Mouse (Mus musculus): ENCODE data around the gene Nedd4.

Nedd4 gene

GRCm38 (mm10) chr9:72721221-72721620 lies 59.1 kb downstream of the Nedd4 start:
- no peak for DNase-seq (ENCODE audit: low read depth, low spot score)

- no peak for DNase-seq (ENCODE audit: low read depth, low spot score)
These were observed 60.5 kb downstream of the Nedd4 start for GRCm38 (mm10) chr9:72722622-72723021.

- no peak for DNase-seq (ENCODE audit: low read depth, low spot score)
These were observed 62.5 kb downstream of the Nedd4 start for GRCm38 (mm10) chr9:72724491-72725221.

GRCm38 (mm10) chr9:72733966-72734365 lies 71.8 kb downstream of the Nedd4 start:
- DNase-seq (ENCODE audit: low read depth, low spot score) = peak; percentile 46

- DNase-seq (ENCODE audit: low read depth, low spot score) = peak; percentile 56
These were observed 73.8 kb downstream of the Nedd4 start for GRCm38 (mm10) chr9:72735822-72736410.

GRCm38 (mm10) chr9:72741206-72741605 lies 79.1 kb downstream of the Nedd4 start:
- DNase-seq (ENCODE audit: low read depth, low spot score) = no peak

- DNase-seq (ENCODE audit: low read depth, low spot score) = no peak
These were observed 84.1 kb downstream of the Nedd4 start for GRCm38 (mm10) chr9:72746278-72746677.

GRCm38 (mm10) chr9:72750272-72750671 lies 88.1 kb downstream of the Nedd4 start:
- DNase-seq (ENCODE audit: low read depth, low spot score) = no peak

GRCm38 (mm10) chr9:72752656-72753055 lies 90.5 kb downstream of the Nedd4 start:
- no peak for DNase-seq (ENCODE audit: low read depth, low spot score)

- no peak for DNase-seq (ENCODE audit: low read depth, low spot score)
These were observed 91.6 kb downstream of the Nedd4 start for GRCm38 (mm10) chr9:72753741-72754140.

GRCm38 (mm10) chr9:72757143-72757542 lies 95.0 kb downstream of the Nedd4 start:
- DNase-seq (ENCODE audit: low read depth, low spot score) = no peak

- no peak for DNase-seq (ENCODE audit: low read depth, low spot score)
These were observed 96.6 kb downstream of the Nedd4 start for GRCm38 (mm10) chr9:72758705-72759131.

- DNase-seq (ENCODE audit: low read depth, low spot score) = no peak
These were observed 101.0 kb downstream of the Nedd4 start for GRCm38 (mm10) chr9:72763050-72763718.

GRCm38 (mm10) chr9:72766789-72767349 lies 104.7 kb downstream of the Nedd4 start:
- DNase-seq (ENCODE audit: low read depth, low spot score) = peak; percentile 80

GRCm38 (mm10) chr9:72775022-72775421 lies 112.9 kb downstream of the Nedd4 start:
- no peak for DNase-seq (ENCODE audit: low read depth, low spot score)

GRCm38 (mm10) chr9:72779004-72779403 lies 116.9 kb downstream of the Nedd4 start:
- DNase-seq (ENCODE audit: low read depth, low spot score) = no peak

GRCm38 (mm10) chr9:72779733-72780132 lies 117.6 kb downstream of the Nedd4 start:
- DNase-seq (ENCODE audit: low read depth, low spot score) = no peak

- no peak for DNase-seq (ENCODE audit: low read depth, low spot score)
These were observed 118.5 kb downstream of the Nedd4 start for GRCm38 (mm10) chr9:72780694-72781093.

- no peak for DNase-seq (ENCODE audit: low read depth, low spot score)
These were observed 119.3 kb downstream of the Nedd4 start for GRCm38 (mm10) chr9:72781466-72781865.

- DNase-seq (ENCODE audit: low read depth, low spot score) = no peak
These were observed 120.0 kb downstream of the Nedd4 start for GRCm38 (mm10) chr9:72782121-72782520.

GRCm38 (mm10) chr9:72787732-72788131 lies 125.6 kb downstream of the Nedd4 start:
- no peak for DNase-seq (ENCODE audit: low read depth, low spot score)

GRCm38 (mm10) chr9:72790530-72791212 lies 128.5 kb downstream of the Nedd4 start:
- DNase-seq (ENCODE audit: low read depth, low spot score) = no peak

All from CD4-positive helper T cell, adult 2 months (primary cell).